Mouse (Mus musculus): Measurements from ENCODE around the gene Urod.
A peak's percentile ranks its signal among the peaks of the same experiment; 100 is the strongest.

The Urod gene

DNA sequence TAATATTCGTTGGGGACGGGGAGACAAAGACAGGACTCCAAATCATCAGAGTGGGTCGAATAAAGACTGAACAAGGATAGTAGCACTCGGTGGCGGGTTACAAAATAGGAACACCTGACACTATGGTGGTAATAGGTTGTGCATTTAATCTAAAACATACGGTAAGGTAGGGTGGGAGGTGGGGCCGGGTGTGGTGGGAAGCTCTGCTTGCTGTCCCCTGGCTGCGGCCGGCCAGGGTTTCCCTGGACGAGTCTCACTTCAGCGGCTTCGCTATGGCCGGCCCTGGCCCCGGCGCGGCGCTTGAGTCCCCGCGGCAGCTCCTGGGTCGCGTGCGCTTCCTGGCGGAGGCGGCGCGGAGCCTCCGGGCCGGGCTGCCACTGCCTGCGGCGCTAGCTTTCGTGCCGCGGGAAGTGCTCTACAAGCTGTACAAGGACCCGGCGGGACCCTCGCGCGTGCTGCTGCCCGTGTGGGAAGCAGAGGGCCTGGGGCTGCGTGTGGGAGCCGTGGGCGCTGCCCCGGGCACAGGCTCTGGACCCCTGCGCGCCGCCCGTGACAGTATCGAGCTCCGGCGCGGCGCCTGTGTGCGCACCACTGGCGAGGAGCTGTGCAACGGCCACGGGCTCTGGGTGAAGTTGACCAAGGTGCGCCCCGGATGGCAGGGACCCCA is 1.1 kb upstream of the Urod start, which contains the start of gene Hectd3:
Gene Hectd3 (plus strand): TSS at position 187 of the 667 bp plus-strand sequence.
- DNase-seq (ENCODE audit: low spot score), result peak; percentile 59

- peak; percentile 71 for DNase-seq (ENCODE audit: low spot score)
Measured at GRCm38 (mm10) chr4:116991366-116991765, 2.8 kb downstream of the Urod start.

- DNase-seq (ENCODE audit: low spot score), result no peak
Measured at GRCm38 (mm10) chr4:116989731-116990130, 4.5 kb downstream of the Urod start.

DNA sequence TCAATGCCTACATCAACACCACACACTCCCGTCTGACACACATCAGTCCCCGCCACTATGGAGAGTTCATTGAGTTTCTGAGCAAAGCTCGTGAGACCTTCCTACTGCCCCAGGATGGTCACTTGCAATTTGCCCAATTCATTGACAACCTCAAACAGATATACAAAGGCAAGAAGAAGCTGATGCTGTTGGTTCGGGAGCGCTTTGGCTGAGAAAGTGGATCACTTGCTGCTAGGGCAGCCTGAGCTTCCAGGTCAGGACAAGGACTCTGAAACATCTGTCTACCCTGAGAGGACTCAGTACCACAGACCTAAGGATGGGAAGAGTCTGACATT is 7.1 kb downstream of the Urod start:
- DNase-seq (ENCODE audit: low spot score), result no peak

DNA sequence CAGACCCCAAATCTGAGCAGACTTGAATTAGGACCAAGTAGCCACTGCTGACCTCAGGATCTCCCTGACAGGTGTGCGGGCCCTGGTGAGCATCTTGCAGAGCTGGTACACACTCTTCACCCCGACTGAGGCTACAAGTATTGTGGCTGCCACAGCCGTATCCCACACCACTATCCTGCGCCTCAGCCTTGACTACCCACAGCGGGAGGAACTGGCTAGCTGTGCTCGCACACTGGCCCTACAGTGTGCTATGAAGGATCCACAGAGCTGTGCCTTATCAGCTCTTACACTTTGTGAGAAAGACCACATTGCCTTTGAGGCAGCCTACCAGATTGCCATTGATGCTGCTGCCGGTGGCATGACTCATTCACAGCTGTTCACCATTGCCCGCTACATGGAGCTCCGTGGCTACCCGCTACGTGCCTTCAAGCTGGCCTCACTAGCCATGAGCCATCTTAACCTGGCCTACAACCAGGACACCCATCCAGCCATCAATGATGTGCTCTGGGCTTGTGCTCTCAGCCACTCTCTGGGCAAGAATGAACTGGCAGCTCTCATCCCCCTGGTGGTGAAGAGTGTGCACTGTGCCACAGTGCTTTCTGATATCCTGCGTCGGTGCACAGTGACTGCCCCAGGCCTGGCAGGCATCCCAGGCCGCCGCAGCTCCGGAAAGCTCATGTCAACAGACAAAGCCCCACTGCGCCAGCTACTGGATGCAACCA is 7.7 kb downstream of the Urod start:
- peak; percentile 40 for DNase-seq (ENCODE audit: low spot score)

DNA sequence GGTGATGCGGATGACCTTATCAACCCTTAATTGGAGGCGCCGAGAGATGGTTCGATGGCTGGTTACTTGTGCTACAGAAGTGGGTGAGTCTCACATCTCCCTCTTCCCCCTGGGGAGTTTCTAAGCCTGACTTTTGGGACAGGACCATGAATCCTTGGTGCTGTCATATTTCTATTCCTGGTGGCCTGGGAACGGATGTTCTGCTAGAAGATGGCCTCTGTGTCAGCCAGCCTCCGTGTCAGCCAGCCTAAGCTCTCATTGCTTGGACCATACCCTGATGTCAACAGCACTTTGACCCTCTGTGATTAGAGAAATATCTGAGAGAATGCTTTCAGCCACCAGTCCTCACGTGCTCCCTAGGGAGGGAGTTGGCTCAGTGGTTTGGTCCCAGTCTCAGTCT is 8.5 kb downstream of the Urod start:
- DNase-seq (ENCODE audit: low spot score), result no peak

DNA sequence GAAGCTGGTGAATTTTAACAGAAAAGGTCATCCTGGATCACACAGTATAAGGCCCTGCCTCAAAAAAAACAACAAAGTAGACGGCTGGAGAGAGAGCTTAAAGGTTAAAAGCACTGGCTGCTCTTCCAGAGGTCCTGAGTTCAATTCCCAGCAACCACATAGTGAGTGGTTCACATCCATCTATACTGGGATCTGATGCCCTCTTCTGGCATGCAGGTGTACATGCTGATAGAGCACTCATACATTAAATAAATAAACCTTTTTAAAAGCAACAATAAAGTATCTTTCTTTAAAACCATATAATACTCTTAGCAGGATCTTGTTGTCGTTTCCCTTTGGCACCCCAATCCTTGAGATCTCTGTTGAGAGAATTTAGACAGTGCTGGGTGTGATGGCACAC is 17.7 kb downstream of the Urod start:
- no peak for DNase-seq (ENCODE audit: low spot score)

DNA sequence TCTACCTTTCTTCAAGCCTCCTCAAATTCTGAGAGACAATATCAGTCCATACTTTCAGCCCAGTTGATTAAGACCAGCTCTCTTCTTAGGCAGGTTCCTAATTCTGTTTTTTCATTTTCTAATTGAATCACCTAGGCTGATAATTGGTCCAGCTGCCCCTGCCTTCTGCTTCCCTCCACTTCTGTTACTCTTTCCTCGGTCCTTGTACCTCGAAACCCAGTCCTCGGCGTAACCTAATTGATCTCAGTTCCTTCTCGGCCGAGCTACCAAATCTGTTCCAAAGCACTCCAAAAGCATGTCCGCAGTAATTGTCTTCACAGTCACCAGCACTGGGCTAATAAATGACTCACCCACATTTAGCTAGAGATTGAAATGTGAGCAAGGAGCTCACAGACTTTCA is 39.3 kb downstream of the Urod start:
- no peak for DNase-seq (ENCODE audit: low spot score)

GRCm38 (mm10) chr4:116951642-116952041 is 42.6 kb downstream of the Urod start:
- no peak for DNase-seq (ENCODE audit: low spot score)

GRCm38 (mm10) chr4:116944055-116944454 is 50.2 kb downstream of the Urod start:
- no peak for DNase-seq (ENCODE audit: low spot score)

DNA sequence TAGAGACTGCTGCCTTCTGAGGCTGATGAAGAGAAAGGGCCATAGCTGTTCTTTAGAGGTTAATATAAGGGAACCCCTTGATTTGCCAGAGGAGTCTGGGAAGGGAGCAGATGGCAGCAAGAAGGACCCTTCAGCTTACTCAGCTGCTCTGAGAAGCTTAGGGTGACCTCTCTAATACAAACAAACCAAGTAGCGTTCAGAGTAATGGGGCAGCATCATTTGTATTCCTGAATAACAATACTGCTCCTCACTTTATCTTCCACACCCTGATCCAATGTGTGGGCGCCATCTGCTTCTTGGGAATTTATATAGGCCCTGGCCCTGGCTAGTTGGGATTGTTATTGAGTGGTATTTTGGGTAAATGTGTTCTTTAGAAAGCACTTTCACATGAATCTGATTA is 51.5 kb downstream of the Urod start:
- no peak for DNase-seq (ENCODE audit: low spot score)

Data from spleen, adult 12 weeks (tissue).